Mouse (Mus musculus): ENCODE results near the gene Diras2.

Gene Diras2

DNA sequence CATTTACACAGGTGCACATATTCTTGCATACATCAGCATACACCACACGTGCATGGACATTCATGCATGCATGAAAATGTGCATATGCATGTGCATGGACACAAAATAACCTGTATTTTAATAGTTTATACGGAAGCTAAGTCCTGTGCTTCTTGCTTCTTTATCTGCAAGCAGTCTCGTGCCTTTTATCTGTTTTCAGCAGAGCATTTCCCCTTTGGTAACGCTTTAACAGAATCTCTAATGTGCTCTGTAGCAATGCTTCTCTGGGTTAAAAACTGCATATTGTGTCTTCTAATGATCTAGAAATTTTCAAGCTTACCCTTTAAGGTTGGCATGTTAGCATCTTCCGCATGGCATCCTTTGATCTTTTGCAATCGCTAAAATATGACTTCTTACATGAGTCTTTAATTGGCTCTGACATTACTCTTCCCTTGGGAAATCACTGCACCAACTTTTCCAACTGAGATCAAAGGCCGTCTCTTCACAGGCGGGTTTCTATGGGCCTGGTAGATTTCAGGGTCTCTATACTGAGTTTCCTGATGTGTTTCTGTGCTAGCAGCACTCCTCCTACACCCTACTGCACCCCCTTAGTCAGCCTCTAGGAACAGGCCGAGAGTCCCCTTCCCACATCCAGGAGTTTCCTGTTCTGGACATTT, 21.9 kb upstream of the Diras2 start:
- no peak for DNase-seq (ENCODE audit: low read depth, low spot score)

DNA sequence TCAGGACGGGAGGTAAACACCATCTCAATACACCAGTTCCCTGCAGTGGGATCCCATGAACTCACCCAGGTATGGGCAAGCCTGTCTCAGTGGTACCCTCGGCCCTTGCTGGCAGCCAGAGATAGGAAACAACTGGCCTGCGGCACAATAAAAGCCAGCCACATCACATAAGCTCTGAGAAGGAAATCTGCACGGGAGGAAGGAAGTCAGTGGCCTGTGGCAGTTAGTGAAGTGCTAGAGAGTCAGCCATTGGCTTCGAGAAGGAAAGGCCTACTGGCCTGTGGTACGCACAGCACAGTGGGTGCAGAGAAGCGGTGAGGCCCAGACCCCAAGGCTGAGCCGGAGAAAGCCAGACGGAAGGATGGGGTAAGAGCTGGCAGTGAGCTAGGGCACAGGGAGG, 20.2 kb upstream of the Diras2 start:
- no peak for DNase-seq (ENCODE audit: low read depth, low spot score)

DNA sequence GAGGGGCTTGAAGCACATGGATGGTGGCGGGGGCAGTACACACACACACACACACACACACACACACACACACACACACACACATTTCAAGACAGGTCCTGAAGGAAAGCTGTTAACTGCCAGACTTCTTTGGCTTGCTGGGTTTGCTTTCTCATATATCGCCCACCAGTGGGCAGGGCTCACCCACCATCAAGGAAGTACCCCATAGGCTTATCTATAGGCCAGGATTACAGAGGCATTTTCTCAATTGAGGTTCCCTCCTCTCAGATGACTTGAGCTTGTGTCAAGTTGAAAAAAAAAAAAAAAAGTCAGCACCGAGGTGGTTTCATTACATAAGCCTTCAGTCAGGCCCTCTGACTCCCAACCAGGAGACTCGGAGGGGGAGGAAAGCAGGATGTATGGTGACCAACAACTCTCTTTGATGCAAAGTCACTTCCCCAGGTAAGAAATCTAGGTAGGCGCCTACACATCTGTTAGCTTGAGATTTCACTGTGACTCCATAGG, 19.7 kb upstream of the Diras2 start:
- no peak for DNase-seq (ENCODE audit: low read depth, low spot score)

DNA sequence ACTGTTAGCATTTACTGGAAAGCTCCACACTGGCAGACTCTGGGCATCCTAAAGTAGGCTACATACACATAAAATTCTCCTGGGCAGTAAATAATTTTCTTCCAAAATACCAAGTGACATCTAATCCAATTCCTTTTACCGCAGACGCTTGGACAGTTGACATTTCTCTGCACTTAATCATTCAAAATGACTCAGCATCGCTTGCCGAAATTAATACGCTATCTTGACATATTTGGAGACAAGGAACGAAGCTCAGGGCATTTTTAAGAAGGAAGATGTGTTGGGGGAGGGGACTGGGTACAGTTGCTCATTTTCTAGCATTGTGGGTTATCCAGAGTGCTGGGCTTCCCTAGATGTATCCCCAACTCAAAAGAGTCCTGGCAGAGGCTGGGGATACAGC, 15.2 kb upstream of the Diras2 start:
- DNase-seq (ENCODE audit: low read depth, low spot score) = no peak

DNA sequence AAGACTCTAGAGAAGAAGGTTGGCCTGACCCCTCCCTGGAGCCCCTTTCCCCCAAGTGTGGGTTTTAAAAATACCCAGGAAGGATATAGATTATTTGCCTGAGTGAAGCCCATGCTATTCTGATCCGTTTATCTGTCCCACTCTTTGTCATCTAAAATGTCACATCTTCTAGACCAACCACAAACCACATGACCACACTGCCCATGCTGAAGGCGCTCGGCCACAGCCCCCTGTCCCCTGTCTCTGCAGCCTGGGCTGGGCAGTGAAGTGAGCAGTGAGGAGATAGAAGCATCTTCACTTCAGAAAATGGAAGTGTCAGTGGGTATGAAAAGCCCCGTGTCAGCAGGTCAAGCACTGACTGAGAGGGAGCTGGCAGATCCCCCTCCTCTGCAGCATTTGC, 11.6 kb upstream of the Diras2 start:
- no peak for DNase-seq (ENCODE audit: low read depth, low spot score)

DNA sequence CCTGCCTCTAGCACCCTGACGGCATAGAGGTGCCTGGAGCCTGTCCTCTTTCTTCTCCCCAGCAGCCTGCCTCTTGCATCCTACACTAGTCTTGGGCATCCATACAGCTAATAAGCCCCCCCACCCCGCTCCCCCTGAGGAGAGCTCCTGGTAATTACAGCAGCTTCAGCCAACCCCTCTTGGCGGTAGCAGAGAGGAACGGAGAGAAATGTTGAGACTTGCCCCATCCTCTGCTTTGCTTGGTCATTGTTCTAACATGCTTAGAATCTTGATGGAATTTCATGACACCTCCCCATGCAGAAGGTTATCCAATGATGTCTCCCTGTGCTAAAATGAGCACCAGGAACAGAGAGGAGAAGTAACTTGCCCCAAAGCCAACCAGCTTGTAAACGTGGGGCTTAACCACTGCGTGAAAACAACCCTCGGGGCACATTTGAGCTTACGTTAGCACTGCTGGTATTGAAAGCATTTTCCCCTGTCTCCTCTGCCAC, 11.0 kb upstream of the Diras2 start:
- DNase-seq (ENCODE audit: low read depth, low spot score) = no peak

DNA sequence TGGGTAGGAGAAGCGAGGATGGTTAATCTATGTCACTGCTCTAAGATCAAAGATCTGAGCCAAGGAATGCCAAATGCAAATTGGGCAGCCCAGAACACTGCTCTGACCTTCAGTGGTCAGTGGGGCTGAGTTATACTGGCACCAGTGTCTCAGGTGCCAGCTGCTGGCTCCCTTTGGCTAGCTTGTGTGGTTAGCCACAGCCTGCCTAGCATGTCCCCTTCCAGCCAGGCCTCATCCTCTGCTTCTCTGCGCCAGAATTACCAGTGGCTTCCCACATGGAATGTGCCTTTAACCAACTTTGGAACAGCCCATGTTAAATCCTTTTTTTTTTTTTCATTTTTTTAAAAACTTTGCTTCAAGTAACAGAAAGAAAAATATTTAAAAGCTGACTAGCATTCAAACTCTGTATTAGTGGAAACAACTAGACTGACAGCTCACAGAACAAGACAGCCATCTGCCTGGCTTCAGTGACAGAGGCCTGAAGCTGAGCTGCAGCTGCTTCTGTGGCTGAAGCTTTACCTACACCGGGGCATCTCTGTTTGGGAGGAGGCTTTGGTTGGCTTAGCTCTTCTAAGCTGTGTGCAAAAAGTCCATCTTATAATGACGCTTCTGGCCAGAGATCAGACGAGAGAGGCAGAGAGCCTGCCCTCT, 10.4 kb upstream of the Diras2 start:
- no peak for DNase-seq (ENCODE audit: low read depth, low spot score)

DNA sequence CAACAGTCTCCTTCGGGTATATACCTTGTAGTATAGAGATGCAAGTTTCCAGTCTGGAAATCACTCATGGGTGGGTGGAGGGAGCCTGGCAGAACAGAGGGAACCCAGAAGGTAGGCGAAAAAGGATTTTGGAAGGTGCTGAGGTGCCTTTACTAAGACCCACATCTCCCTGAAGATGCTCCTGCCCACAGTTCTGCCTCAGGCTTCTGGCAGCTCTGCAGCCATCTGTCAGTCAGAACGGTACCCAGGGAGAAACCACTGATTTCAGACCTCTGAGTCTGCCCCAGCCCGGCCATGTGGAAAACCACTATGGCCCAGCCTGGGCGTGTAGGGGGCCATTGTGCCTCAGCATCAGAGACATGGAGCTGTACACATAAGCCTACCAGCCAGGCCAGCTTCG, 8.4 kb upstream of the Diras2 start:
- no peak for DNase-seq (ENCODE audit: low read depth, low spot score)

DNA sequence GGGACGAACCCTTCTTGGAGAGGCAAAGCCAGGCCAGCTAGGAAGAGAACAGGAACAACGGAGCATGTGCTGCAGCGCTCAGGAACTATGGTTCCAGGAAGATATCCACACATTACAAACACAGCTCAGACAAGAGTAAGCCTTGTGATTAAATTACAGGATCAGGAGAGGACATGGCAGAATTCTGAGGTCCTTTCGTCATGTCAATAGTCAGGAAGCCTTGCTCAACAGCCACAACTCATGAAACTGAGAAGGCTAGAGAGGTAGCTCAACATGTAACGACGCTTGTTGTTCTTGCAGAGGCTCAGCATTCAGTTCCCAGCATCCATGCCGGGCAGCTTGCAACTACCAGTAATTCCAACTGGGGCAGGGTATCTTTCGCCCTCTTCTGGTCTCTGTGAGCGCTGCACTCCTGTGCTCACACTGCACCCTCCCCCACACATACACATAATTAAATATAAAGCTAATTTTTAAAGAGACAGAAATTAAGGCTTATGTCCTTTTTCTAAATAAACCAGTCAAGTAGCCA, 7.6 kb upstream of the Diras2 start:
- no peak for DNase-seq (ENCODE audit: low read depth, low spot score)

DNA sequence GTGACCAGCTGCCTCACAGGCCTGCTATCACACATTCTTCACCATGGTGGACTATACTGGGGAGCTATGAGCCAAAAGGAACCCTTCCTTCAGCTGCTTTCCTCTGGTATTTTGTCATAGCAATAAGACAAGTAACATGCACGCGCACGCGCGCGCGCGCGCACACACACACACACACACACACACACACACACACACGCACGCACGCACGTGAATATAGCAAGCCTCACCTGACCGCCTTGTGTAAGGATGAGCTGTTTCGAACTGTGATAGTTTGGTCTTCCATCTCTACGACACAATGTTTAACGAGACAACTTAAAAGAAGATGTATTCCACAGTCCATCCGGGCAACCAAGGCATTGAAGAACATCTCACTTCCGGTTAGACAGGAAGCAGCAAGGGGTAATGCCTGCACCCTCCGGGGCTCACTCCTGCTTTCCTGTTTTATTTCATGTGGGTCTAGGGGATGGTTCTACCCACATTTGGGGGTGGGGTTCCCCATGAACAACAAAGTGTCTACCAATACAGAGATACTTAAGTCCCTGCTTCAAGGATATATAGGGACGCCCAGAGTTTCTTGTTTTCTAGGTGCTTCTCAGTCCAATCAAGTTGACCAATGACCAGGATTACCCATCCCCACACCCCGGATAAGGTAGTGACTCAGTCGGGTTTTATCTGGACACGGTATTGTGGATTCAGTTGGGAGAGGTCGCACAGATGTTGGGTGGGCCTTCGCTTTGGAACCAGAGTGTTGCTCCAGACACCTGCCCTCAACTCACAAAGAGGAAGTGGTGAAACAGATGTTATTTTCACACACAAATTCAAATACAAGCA, 6.9 kb upstream of the Diras2 start:
- no peak for DNase-seq (ENCODE audit: low read depth, low spot score)

DNA sequence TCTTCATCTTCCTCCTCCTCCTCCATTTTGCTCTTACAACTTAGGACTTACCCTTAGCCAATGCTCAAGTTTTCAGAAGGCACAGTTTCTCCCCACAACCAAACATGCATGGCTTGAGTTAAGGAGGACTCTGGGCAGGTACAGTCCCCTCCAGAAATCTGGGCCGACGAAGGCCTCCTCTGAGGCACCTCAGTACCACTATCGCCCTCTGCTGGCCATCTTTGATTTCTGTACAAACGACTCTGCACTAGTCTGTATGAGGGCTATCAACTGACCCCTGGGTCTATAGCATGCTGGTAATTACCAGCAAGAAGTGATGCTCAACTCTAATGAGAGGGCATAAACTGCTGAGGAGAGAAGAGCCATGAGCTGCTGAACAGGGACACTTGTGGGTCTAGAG, 4.5 kb upstream of the Diras2 start:
- DNase-seq (ENCODE audit: low read depth, low spot score) = no peak

DNA sequence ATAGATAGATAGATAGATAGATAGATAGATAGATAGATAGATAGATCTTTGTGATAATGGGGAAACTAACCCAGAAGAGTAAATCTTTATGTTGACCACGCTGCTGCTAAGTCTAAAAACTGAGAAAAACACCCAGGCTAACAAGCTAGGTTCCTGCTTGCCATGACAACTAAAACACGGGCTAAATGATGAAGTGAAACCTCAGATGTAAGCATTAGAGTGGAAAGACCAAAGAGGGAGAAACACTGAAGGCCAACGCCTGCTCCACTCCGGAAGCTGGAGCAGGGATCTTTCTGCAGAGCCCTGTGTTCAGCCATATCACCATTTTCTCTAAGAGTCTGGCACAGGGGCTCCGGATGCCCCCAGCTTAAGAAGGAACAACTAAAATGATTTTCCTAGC, 2.6 kb upstream of the Diras2 start:
- DNase-seq (ENCODE audit: low read depth, low spot score) = no peak

DNA sequence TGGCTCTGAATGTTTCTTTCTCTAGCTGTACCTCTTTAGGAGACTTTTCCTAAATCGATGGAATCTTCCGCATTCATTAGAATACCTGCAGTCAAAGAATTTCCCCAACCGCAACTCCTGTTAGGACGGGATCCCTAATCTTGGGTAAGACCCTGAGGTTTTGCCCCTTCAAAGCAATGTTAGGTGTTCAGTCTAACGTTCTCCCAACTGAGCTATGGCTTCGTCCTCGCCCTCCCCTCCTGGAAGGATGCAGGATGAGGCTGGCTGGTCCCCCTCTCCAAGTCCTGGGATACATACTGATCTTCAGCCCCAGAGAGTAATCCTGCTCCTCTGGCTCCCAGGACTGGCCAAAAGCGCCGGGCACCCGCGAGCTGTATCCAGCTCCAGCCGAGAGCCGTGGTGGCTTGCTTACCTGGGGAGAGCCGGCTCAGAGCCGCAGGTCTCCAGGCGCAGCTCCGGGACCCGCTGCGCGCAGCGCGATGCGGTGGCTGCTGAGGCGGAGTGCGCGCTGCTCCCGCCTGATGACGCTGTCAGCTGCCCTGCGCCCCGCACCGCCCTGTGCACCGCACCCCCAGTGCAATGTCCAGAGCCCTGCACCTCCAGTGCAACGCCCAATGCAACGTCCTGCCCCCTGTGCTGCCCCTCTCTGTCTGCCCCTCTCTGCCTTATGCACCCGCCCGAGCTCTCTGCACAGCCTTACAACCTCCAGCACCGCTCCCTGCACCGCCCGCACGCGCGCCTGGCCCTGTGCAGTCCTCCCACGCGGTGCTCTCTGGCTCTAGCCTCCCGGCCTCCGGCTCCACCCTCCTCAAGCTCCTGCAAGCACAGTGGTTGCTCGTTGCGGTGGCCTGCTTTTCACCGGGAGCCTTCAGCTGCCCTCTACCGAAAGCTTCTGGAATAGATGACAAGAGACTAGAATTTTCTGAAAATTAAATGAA, 802 bp downstream of the Diras2 start:
- DNase-seq (ENCODE audit: low read depth, low spot score) = peak; percentile 63

DNA sequence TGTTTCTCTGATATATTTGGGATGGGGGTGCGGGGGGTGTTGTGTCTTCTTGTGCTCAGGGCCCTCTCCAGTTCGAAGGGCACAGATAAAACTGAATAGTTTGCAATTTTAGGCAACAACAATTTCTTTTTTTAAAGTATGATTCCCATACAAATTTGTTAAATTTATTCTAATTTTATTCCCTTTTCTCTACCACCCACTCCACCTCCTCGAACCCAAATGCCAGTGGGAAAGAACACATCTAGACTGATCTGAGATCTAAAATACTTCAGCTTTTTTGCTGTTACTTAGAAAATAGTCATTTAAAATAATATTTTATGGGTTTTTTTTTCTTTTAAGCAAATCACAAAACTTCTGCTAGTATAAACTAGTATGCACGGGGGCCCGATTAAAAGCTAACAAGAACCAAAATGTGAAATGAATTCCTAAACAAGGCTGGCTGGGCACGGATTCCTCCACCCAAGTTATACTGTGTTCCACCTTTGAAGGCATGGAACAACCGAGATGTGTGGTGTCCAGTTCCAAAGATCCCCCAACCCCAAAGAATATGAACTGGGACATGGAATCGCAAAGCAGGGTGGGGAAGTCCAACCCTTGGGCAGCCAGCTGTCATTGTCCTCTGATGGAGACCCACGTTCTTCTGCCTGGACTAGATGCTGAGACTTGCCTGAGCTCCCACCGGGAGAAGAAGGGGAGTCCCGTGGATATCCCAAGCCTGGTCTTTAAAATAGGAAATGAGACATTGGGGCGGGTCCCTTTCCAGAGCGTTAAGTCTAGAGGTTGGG, 1.7 kb downstream of the Diras2 start:
- no peak for DNase-seq (ENCODE audit: low read depth, low spot score)

DNA sequence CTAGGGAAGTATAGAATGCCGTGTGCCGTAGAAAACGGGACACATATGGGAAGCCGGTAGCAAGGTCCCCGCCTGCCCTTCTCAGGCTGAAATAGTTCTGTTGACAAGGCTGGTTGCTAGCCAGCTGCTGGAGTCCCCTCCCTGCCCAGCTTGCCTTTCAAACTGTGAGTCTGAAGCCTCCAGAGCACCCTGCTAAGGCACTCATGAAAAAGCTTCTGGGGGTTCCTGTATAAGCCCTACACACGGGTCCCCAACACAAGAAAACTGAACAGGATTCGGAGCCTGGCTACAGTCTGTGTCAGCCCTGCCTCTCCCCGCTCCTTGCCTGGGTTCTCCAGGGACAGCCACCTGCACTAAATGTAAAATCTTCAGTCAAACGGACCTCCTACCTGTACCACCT, 2.3 kb downstream of the Diras2 start:
- DNase-seq (ENCODE audit: low read depth, low spot score) = no peak

DNA sequence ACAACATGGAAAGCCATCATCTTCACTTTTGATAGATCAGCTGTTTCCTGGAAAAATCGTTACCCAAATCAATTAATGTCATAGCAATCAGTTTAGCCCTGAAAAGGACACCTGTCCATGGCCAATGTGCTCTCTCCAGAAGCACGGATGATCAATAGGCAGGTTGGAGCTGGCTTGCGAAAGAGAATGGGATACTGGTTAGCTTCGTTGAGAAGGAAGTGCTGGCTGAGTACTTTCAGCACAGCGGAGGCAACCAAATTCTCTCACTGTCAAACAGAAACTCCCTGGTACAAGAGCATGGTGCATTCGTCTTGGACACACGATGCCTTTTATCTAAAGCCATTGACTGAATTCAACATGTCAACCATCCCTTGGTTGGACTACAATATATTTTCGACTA, 2.8 kb downstream of the Diras2 start:
- DNase-seq (ENCODE audit: low read depth, low spot score) = no peak

DNA sequence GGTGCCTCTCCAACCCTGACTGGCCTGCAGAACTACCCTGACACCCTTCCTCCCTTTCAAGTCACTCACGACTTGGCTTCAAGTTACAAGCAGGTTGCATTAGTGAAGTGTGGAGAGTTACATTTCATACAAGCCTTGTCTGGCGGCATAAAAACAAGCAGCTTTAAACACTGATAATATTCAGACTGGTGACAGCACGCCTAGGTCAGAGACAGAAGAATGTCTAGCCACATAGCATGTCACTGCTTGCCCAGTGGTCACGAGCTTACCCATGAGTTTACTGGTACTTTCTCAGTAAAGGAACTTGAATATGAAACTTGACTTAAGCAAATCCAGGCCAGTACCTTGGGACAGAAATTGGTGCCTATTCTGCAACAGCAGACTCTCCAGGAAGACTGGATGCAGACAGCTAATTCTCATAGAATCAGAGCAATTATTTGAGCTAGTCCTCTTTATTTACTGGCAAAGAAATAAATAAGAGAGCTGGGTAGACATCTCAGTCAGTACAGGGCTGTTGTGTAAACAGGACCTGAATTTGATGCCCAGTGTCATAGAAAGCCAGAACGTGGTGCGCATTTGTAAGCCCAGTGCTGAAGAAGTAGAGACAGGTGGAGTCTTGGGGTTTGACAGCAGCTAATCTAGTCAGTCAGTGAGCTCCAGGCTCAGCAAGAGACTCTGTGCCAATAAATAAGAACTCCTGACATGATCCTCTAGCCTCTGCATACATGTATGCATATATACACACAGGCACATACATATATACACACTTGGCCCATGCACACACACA, 4.6 kb downstream of the Diras2 start:
- DNase-seq (ENCODE audit: low read depth, low spot score) = no peak

DNA sequence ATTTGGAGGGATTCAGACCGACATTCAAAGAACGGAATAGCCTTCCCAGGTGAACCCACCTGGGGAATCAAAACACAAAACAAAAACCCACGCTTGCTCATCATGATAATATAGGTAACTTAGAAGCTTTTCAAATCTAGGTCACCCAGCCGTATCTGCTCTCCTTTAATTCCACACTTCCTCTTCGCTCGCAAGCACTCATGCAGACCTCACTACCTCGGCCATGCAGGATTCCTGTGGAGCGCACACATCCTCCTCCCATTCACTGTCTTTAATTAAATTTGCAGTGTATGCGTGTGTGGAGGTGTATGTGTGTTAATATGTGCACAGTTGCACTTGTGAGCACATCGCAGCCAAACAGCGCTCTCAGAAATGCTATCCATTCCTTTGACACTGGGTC, 6.8 kb downstream of the Diras2 start:
- DNase-seq (ENCODE audit: low read depth, low spot score) = no peak

DNA sequence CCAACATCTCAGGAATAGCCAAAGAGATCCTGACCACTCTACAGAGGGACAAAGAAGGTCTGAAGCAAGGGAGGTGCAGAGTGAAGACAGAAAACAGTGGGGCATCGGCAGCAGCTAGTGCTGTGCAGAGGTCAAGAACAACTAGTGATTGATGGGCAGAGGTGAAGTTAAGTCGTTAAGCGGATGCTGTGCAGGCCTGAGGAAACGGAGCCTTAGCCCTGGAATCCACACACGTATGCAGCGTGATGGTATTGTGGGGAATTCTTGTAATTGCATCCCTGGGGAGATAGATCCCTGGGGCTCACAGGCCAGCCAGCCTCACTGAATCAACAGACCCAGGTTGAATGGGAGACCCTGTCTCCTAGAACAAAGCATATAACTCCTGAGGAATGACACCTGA, 9.9 kb downstream of the Diras2 start:
- DNase-seq (ENCODE audit: low read depth, low spot score) = no peak

DNA sequence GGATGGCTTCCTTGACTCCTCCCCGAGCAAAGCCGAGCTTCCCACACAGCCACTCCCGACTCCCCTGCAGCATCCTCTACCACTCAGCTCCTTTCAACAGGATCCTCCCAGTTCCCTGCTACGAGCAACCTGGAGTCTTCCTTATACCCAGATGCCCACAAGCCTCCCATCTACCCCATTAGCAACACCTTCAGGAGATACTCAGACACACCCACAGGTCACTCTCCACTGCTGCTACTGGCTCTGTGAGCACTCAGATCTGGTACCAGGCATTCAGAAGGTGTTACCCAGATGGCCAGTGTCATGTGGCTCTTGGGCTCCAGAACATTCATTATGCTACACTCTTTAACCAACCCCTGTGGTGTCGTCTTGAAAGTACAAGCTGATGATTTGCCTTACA, 11.7 kb downstream of the Diras2 start:
- DNase-seq (ENCODE audit: low read depth, low spot score) = no peak

All from retina, adult 2 months (tissue).